Mouse (Mus musculus) megakaryocyte, adult 5-6 weeks (primary cell): ENCODE data around the gene Cyb5rl. TPM values are rescaled to one million over a fixed set of nuclear protein-coding genes. Genes with fewer than 3 reads are reported as not detected.
"Not testable (repeated sequence)": the region's sequence is repeated elsewhere in the genome, so short reads cannot be mapped to it uniquely, and the experiment has no call there.

Source experiments
- ATAC-seq: 2 replicates; pipeline ENCODE4 v1.8.0; 2016; ENCODE audit warnings: mild to moderate bottlenecking, inconsistent platforms; ENCODE audit not compliant: poor library complexity, severe bottlenecking
- total RNA-seq, 2 experiments: library from RNA; stranded (forward) in 1 of 2; stranded (reverse) in 1 of 2; fragments of 153-499, 151-499 nt in 1 of 2; fragments of 221-1000, 200-1000 nt in 1 of 2; gene quantifications; 2 replicates each; pipeline versions ENCODE4 v1.2.3 to v1.2.4; 2015 to 2017

Cyb5rl gene
- total RNA-seq, 2 experiments from 2014 or later: 1.7 to 5.5 TPM

DNA sequence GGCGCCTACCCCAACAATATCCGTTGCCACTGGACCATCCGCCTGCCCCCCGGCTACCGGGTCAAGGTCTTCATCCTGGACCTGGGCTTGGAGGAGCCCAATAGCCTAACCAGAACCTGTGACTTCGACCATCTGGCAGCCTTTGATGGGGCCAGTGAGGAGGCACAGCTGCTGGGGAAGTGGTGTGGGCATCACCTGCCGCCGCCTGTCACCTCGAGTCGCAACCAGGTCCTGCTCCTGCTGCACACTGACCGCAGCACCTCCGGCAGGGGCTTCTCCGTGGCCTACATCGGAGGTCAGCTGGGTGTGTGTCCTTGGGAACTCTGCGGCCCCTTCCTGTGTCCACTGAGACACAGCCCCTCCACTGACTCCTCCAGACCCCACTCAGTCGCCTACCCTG, 40.0 kb downstream of the Cyb5rl start:
- no peak for ATAC-seq

DNA sequence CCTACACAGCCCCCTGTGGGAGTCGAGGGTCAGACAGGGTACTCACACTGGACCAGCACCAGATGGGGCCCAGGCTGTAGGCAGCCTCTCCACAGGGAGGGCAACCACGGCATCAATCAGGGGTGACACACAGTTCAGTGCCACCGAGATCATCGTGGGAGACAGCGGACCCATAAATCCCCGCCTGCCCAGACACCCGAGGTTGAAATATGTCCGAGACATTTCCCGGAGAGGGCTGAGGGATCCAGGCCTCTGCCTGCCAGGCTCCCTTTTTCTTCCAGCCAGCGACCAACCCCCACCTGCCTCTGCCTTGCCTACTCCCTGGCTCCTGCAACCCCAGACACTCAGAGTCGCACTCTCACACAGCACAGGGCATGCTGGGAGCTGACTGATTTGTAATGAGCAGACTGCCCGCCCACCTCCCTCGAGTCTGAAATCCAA, 41.5 kb downstream of the Cyb5rl start:
- ATAC-seq: no peak

DNA sequence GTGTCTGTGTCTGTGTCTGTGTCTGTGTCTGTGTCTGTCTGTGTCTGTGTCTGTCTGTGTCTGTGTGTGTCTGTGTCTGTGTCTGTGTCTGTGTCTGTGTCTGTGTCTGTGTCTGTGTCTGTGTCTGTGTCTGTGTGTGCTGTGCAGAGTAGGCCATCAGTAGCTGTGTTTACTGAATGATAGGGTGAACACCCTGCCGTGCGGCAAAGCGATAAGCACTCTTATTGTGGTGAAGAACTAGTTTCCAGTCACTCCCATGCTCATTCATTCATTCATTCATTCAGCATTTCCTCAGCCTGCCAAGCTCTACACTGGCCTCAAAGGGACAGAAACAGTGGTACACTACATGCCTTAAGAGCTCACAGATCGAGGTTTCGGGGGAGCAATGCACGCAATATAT, 42.4 kb downstream of the Cyb5rl start:
- not testable (repeated sequence) for ATAC-seq

DNA sequence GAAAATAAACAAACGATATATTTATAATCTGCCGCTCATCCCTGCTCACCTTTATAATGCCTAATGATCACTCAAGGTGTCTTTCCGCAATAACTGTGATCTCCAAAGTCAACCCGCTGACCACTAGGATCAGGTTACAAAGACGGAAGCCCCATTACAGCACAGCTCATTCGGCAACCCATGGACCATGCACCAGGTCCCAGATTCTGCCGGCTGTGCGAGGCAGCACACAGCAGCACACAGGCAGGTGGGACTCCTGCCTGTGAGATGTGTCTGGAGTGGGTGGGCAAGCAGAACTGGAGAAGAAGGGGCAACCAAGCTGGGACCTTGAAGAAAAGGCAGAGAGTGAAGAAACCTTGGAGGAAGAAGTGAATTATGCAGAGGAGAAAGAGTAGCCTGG, 47.5 kb downstream of the Cyb5rl start:
- ATAC-seq: no peak

- no peak for ATAC-seq
These were observed 51.1 kb downstream of the Cyb5rl start for GRCm38 (mm10) chr4:107117741-107118385.

DNA sequence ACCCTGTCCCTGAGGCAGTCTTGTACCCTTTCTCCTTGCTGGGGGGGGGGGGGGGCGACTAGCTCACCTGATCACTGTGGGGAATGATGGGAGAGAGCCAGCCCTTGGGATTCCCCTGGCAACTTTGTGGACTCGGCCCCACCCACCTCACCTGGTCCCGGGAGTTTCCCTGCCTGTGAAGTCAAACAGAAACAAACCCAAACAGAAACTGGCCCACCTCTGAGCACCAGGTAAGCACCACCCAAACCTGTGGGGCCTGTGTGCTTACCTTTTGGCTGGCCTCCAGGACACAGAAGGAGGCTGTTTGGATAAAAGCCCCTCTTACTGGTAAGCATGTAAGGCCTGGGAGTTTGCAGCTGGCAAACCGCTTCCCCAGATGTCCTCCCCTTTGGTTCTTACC, 52.3 kb downstream of the Cyb5rl start:
- no peak for ATAC-seq

DNA sequence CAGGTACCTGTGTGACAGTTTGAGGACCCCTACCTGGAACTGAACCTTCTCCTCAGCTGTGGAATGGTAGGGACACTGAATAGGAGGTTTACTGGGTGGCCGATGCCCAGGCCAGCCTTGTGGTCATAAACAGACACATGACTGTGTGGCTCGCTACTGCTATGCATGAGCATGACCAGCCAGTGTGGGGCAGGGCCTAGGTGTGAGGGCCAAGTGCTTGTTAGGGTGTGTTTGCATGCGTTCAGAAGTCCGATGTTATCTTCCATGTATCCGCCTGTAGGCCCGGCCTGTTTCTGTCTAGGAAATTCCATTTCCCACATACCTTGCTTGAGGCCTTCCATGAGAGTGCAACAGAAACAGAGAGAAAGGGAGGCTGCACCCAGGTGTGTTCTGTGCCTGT, 53.9 kb downstream of the Cyb5rl start:
- ATAC-seq: no peak

- no peak for ATAC-seq
These were observed 54.6 kb downstream of the Cyb5rl start for GRCm38 (mm10) chr4:107121165-107121943.

DNA sequence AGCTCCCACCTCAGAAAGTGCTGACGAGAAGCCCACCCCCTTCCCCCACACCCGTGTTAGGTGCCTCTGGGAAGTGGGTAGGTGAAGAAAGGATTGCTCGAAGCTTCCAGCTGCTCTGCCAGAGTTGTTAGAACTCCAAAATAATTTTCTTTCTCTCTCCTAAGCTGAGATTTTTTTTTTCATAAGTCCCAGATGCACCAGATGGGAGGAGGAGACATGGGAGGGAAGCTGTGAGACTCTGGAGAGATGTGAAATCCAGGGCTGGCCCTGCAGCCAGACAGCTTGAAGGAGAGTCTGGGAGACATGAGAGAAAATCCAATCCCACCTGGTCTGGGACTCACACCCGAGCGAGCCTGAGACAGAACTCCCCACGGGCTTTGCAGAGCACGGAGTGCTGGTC, 57.6 kb downstream of the Cyb5rl start:
- no peak for ATAC-seq

- no peak for ATAC-seq
These were observed 58.3 kb downstream of the Cyb5rl start for GRCm38 (mm10) chr4:107125101-107125500.

- ATAC-seq: no peak
These were observed 59.6 kb downstream of the Cyb5rl start for GRCm38 (mm10) chr4:107126389-107126788.

DNA sequence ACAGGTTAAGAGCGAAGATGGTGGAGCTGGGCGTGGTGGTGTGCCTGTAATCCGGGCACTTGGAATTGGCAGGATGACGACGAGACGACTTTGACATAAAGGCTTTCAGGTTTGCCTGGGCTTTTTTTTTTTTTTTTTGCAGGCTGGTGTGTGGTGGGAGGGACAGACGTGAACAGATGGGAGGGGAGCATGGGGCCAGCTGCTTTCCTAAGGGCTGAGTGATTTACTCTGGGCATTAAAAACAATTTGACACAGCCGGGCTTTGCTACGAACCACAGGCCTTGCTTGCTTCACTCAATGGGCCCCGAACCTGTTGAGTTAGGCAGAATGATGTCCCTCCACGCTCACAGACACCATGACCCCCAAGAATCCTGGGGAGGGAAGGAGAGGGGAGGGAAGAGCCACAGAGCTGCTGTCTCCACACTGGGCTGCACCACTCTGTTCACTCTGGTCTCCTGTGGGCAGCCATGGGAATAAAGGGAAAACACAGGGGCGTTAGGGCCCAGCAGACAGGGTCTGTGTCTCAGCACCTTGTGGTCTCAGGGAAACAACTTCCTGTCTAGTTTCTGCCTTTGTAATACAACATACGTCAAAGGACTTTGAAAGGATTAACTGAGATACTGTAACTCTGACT, 60.2 kb downstream of the Cyb5rl start:
- ATAC-seq: no peak

DNA sequence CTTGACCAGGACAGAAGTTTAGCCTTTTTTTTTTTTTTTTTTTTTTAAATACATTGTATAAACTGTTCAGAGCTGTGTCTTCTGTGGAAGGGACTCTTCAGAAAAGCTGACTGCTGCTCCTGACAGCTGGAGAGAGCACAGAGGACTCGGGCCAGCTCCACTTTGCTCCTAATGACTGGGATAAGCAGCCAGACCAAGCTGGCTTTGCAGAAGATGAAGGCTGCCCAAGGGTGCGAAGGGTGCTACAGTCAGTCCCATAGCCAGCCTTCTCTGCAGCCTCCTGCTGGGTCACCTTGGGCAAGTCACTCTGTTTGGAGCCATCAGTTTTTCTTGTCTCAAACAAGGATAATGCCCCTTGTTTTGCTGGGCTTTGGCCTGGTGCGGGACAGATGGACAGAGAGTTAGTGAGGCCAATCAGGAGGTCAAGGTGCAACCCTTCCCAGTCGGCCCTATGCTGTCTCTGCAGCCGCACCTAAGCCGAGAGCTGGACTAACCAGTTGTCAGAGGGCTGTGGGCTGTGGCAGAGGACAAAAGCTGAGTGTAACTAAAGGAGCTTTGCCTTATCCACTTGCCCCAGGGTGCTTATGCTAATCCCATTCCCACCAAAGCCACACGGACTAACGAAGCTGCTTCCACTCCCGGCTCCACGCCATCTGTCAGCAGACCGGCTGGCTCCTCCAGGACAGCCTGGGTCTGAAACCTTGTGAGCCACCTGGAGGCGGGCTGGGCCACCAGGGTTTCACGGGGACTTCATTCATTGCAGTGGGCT, 61.3 kb downstream of the Cyb5rl start:
- ATAC-seq: no peak

GRCm38 (mm10) chr4:107129373-107129772, 62.6 kb downstream of the Cyb5rl start:
- ATAC-seq: no peak

- no peak for ATAC-seq
These were observed 63.7 kb downstream of the Cyb5rl start for GRCm38 (mm10) chr4:107130534-107130933.

- no peak for ATAC-seq
These were observed 68.1 kb downstream of the Cyb5rl start for GRCm38 (mm10) chr4:107134891-107135290.

DNA sequence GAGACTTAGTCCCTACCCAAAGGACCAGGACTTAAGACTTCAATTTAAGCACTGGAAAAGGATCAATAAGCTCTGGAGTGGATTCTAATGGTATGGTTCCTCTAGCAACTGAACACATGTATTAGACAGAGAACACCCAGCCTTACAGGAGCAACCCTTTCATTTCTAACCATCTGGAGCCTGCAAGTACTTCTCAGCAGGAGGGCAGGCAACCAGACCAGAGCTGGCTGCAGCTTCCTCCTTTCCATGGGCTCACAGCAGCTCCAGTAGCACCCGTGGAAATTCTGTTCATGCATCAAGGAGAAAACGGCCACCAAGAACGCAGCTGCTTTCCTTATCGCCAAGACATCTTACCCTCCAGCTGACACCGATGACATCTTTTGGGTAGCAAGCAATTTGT, 68.9 kb downstream of the Cyb5rl start:
- ATAC-seq: no peak

DNA sequence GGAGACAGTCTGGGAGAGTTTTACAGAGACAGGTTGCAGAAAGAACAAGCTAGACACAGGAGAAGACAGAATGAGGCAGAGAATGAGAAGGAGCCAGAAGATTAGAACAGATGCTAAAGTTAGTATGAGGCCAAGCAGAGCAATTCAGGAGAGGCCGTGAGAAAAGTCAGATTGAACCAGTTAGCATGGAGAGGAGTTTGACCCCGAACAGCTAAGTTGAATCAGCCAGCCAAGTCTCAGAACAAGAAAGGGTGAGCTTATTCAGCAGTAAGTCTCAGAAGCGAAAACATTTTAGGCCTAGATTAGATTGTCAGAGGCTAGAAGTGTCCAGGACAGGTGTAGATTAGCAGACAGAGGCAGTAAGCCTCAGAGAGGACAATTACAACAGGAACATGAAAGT, 69.7 kb downstream of the Cyb5rl start:
- ATAC-seq: no peak
